Mouse (Mus musculus) intestine, embryonic 14.5 days (tissue): ENCODE data around the gene Cdh4. TPM values are rescaled to one million over a fixed set of nuclear protein-coding genes. Genes with fewer than 3 reads are reported as not detected.

Experiments used
- ATAC-seq: fragments of 200-750 bp; cut with Nextera tagmentation; replicated peaks from 2 replicates; pipeline ENCODE4 v1.8.0; 2017; ENCODE audit warnings: low read depth, moderate number of reproducible peaks, moderate TSS enrichment, moderate library complexity; ENCODE audit not compliant: low FRiP score, low TSS enrichment
- DNase-seq: peaks from one replicate; pipeline ENCODE4 v3.0.0-alpha.2; 2018; ENCODE audit warnings: low spot score
- H3K27ac ChIP-seq: fragments of 300-500 bp; sonication (generic); 2 replicates; pipeline ENCODE4 v1.5.1; 2014; ENCODE audit warnings: low read depth, mild to moderate bottlenecking, control low read depth
- H3K27me3 ChIP-seq: fragments of 300-500 bp; sonication (generic); replicated peaks from 2 replicates; pipeline ENCODE4 v1.6.1; 2014; ENCODE audit warnings: low read length, control low read depth; ENCODE audit not compliant: control insufficient read depth, insufficient read depth
- H3K36me3 ChIP-seq: fragments of 300-500 bp; sonication (generic); 2 replicates; pipeline ENCODE4 v1.6.1; 2014; ENCODE audit warnings: low read length, control low read depth; ENCODE audit not compliant: control insufficient read depth, insufficient read depth
- H3K4me1 ChIP-seq: fragments of 300-500 bp; sonication (generic); replicated peaks from 2 replicates; pipeline ENCODE4 v1.6.1; 2014; ENCODE audit warnings: low read length, control low read depth, mixed read lengths; ENCODE audit not compliant: control insufficient read depth, insufficient read depth
- H3K4me2 ChIP-seq: fragments of 300-500 bp; sonication (generic); 2 replicates; pipeline ENCODE4 v1.6.1; 2014; ENCODE audit warnings: low read length
- H3K4me3 ChIP-seq: fragments of 300-500 bp; sonication (generic); 2 replicates; pipeline ENCODE4 v1.5.1; 2014; ENCODE audit warnings: low read depth, low read length, control low read depth, mixed read lengths
- H3K9ac ChIP-seq: fragments of 300-500 bp; sonication (generic); 2 replicates; pipeline ENCODE4 v1.6.1; 2014; ENCODE audit warnings: mild to moderate bottlenecking, low read length
- H3K9me3 ChIP-seq: fragments of 300-500 bp; sonication (generic); 2 replicates; pipeline ENCODE4 v1.6.1; 2016; ENCODE audit warnings: low read length, control low read depth; ENCODE audit not compliant: control insufficient read depth
- WGBS: fragments of 180-500 bp; shearing (Covaris S2); extraction: QIAGEN DNeasy Blood & Tissue Kit; methylation state at CpG from one replicate; pipeline ENCODE4 v1.1.7; 2014; 5-methylcytosine and 5-hydroxymethylcytosine counted together
- polyA plus RNA-seq: library from polyadenylated mRNA; unstranded; fragments of >200 nt; fragmentation: Nextera tagmentation; extraction: Ambion mirVana; gene quantifications from 2 replicates; pipeline ENCODE4 v1.2.1, GENCODE M21; 2014

The Cdh4 gene
- polyA plus RNA-seq, 1 experiment from 2014 or later = 1.8 TPM

- WGBS = 94% methylated on average over 6 of the region's 6 CpGs
- H3K4me2 ChIP-seq = no peak overlapping the region
- 0 out of 2 replicates have a peak, but pooled peaks cover 5% of the 10 kb centered on the region for H3K9me3 ChIP-seq
- no peak overlapping the region for H3K27ac ChIP-seq
- H3K36me3 ChIP-seq = peaks cover 71% of the 10 kb centered on the region
- H3K4me3 ChIP-seq = no peak overlapping the region
- no peak for DNase-seq
- ATAC-seq = no peak
- no peaks in the 10 kb centered on the region for H3K4me1 ChIP-seq
- H3K27me3 ChIP-seq = no peaks in the 10 kb centered on the region
- H3K9ac ChIP-seq = no peak overlapping the region
Observed at GRCm38 (mm10) chr2:179924038-179924437, 481.8 kb downstream of the Cdh4 start.

- no peaks in the 10 kb centered on the region for H3K27me3 ChIP-seq
- no peaks in the 10 kb centered on the region for H3K9me3 ChIP-seq
- H3K9ac ChIP-seq = no peak overlapping the region
- DNase-seq = no peak
- peaks cover 45% of the 10 kb centered on the region for H3K36me3 ChIP-seq
- H3K27ac ChIP-seq = no peak overlapping the region
- 82% methylated on average over 13 of the region's 13 CpGs for WGBS
- H3K4me1 ChIP-seq = no peaks in the 10 kb centered on the region
- no peak overlapping the region for H3K4me3 ChIP-seq
- H3K4me2 ChIP-seq = no peak overlapping the region
- ATAC-seq = no peak
Observed at GRCm38 (mm10) chr2:179929166-179929565, 486.9 kb downstream of the Cdh4 start.

- H3K4me1 ChIP-seq = no peaks in the 10 kb centered on the region
- DNase-seq (no peak), ATAC-seq (no peak)
- H3K9ac ChIP-seq = no peak overlapping the region
- H3K27me3 ChIP-seq = no peaks in the 10 kb centered on the region
- H3K4me2 ChIP-seq = no peak overlapping the region
- 85% methylated on average over 16 of the region's 16 CpGs for WGBS
- H3K36me3 ChIP-seq = peaks cover 27% of the 10 kb centered on the region
- H3K4me3 ChIP-seq = no peak overlapping the region
- H3K27ac ChIP-seq = no peak overlapping the region
- H3K9me3 ChIP-seq = no peaks in the 10 kb centered on the region
Observed at GRCm38 (mm10) chr2:179931741-179932140, 489.5 kb downstream of the Cdh4 start.

DNA sequence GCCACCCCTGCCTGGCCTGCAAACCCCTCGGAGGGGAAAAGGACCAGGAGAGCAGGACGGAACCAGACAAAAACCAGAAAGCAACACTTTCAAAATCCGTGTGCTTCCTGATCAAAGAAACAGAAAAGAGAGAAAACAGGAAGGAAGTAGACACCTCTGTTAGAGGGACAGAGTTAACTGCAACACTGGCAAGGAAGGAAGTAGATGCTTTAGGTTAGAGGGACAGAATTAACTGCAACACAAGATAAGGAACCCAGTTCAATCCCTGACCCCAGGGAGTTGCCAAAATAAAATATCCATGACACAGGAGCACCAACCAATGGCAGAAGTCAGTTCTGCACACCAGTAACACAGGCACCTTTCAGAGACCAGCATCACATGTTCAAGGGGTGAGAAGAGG, 491.9 kb downstream of the Cdh4 start:
- H3K36me3 ChIP-seq = peaks cover 20% of the 10 kb centered on the region
- no peak overlapping the region for H3K4me2 ChIP-seq

GRCm38 (mm10) chr2:179937091-179937490, 494.9 kb downstream of the Cdh4 start:
- H3K27me3 ChIP-seq = no peaks in the 10 kb centered on the region
- WGBS = 62% methylated on average over 4 of the region's 4 CpGs
- no peak overlapping the region for H3K4me2 ChIP-seq
- H3K4me3 ChIP-seq = no peak overlapping the region
- no peak overlapping the region for H3K9ac ChIP-seq
- no peak overlapping the region for H3K27ac ChIP-seq
- ATAC-seq (no peak), DNase-seq (no peak)
- H3K36me3 ChIP-seq = 0 out of 2 replicates have a peak, but pooled peaks cover 9% of the 10 kb centered on the region
- no peaks in the 10 kb centered on the region for H3K4me1 ChIP-seq
- no peaks in the 10 kb centered on the region for H3K9me3 ChIP-seq

More for the DNA sequence above, 491.9 kb downstream of the Cdh4 start:
- no peak overlapping the region for H3K27ac ChIP-seq
- no peak overlapping the region for H3K9ac ChIP-seq
- 79% methylated on average over 3 of the region's 3 CpGs for WGBS
- H3K9me3 ChIP-seq = no peaks in the 10 kb centered on the region
- H3K27me3 ChIP-seq = no peaks in the 10 kb centered on the region
- no peak overlapping the region for H3K4me3 ChIP-seq
- ATAC-seq = no peak
- no peak for DNase-seq
- H3K4me1 ChIP-seq = no peaks in the 10 kb centered on the region

- Histone ChIP-seq H3K27me3 (no peaks in the 10 kb centered on the region), H3K4me2 (no peak overlapping the region), H3K4me1 (no peaks in the 10 kb centered on the region), H3K9ac (no peak overlapping the region), H3K27ac (no peak overlapping the region), H3K4me3 (no peak overlapping the region), H3K36me3 (no peaks in the 10 kb centered on the region), H3K9me3 (no peaks in the 10 kb centered on the region)
- 91% methylated on average over 1 of the region's 1 CpGs for WGBS
- ATAC-seq (no peak), DNase-seq (no peak)
Observed at GRCm38 (mm10) chr2:179941696-179942095, 499.5 kb downstream of the Cdh4 start.

DNA sequence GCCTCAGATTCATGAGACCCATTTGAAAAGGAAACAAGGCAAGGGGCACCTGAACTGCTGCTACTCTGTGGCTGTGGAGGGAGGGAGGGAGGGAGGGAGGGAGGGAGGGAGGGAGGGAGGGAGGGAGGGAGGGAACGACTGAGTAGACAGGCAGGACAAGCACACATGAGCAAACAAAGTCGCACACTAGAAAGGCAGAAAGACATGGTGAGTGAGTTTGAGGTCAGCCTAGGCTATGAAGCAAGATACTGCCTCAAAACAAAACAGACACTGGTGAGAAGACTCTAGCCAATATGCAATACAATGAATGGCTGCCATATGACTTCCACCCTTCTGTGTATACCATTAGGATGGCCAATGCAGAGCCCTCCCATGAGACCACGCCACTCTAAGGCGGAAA, 502.8 kb downstream of the Cdh4 start:
- Histone ChIP-seq H3K4me3 (no peak overlapping the region), H3K27ac (no peak overlapping the region), H3K4me1 (peaks cover 6% of the 10 kb centered on the region), H3K9ac (no peak overlapping the region), H3K9me3 (no peaks in the 10 kb centered on the region), H3K4me2 (no peak overlapping the region), H3K36me3 (no peaks in the 10 kb centered on the region), H3K27me3 (no peaks in the 10 kb centered on the region)
- no peak for ATAC-seq
- DNase-seq = no peak
- WGBS = 55% methylated on average over 4 of the region's 4 CpGs

- 86% methylated on average over 6 of the region's 6 CpGs for WGBS
- no peak for ATAC-seq
- no peak overlapping the region for H3K4me3 ChIP-seq
Observed at GRCm38 (mm10) chr2:179946496-179946895, 504.3 kb downstream of the Cdh4 start.

DNA sequence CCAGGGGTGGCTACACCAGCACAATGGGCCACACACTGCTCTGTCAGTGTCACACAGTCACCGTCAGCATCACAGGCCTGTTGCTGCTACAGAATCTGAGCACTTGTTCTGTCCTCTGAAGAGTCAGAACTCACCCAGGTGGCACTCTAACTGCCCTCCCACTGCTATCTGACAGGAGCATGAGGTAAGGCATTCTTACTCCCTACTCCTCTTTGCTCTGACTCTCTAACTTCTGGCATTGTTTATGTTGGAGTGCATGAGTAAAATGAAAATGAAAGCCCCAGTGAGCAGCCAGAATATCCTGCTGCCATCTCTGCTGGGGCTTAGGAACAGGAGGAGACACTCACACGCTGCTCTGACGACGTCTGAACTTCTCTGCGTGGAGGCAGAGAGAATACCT, 505.4 kb downstream of the Cdh4 start:
- 31% methylated on average over 5 of the region's 5 CpGs for WGBS
- Histone ChIP-seq H3K27ac (no peak overlapping the region), H3K9ac (no peak overlapping the region), H3K27me3 (no peaks in the 10 kb centered on the region), H3K4me3 (no peak overlapping the region), H3K9me3 (no peaks in the 10 kb centered on the region), H3K4me1 (peaks cover 15% of the 10 kb centered on the region), H3K4me2 (no peak overlapping the region), H3K36me3 (no peaks in the 10 kb centered on the region)
- DNase-seq (no peak), ATAC-seq (no peak)

More at GRCm38 (mm10) chr2:179946496-179946895, 504.3 kb downstream of the Cdh4 start:
- Histone ChIP-seq H3K27me3 (no peaks in the 10 kb centered on the region), H3K9ac (no peak overlapping the region), H3K27ac (no peak overlapping the region), H3K4me1 (peaks cover 7% of the 10 kb centered on the region), H3K4me2 (no peak overlapping the region), H3K36me3 (no peaks in the 10 kb centered on the region), H3K9me3 (no peaks in the 10 kb centered on the region)
- DNase-seq = no peak
